Mouse (Mus musculus) frontal cortex, adult 2 months (tissue): ENCODE measurements around the gene Acacb. TPM values are rescaled to one million over a fixed set of nuclear protein-coding genes. Genes with fewer than 3 reads are reported as not detected.

Experiments used
- DNase-seq, 2 experiments: peaks; one replicate each; pipeline ENCODE4 v3.0.0; 2022; ENCODE audit warnings: low spot score in 1 of 2; ENCODE audit errors: extremely low spot score in 1 of 2
- polyA plus RNA-seq: library from polyadenylated mRNA; depleted of rRNA; stranded (reverse); fragments of >200 nt; gene quantifications from 2 replicates; pipeline ENCODE4 v1.2.3, GENCODE M21; 2012; rRNA removed

The Acacb gene
- polyA plus RNA-seq, 1 experiment, result 3.7 TPM

GRCm38 (mm10) chr5:114298212-114298894 is 152.0 kb downstream of the Acacb start:
- no peak for DNase-seq

DNA sequence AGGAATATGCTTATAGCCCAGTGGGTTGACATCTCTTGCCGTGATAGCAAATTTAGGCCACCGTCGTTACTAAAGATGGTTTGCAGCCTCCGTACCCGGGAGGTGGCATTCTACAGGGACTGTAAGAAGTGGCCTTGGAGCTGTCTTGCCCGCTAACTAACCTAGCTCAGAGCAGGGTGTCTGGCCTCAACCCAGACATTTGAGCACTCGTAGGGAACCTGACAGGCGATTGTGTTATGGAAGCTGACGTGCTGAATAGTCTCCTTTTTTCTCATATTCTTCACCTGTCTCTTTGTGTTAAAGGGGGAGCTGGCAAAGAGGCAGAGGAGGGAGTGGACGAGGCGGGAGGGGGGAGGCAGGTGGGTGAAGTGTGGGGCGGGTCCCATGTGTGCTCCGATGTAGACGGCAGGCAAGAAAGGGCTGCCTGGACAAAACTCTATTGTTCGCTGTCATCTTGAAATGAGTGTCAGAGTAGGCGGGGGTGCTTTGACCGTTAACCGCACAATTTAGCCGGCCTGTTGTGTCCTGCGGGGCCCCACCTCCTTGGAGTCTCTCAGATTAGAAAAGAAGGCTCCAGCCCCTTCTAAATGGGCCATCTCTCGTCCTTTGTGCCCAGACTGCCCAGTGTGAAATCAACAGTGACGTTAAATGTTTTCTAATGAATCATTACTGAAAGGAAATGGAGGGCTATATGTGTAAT is 153.0 kb downstream of the Acacb start:
- DNase-seq, result no peak

DNA sequence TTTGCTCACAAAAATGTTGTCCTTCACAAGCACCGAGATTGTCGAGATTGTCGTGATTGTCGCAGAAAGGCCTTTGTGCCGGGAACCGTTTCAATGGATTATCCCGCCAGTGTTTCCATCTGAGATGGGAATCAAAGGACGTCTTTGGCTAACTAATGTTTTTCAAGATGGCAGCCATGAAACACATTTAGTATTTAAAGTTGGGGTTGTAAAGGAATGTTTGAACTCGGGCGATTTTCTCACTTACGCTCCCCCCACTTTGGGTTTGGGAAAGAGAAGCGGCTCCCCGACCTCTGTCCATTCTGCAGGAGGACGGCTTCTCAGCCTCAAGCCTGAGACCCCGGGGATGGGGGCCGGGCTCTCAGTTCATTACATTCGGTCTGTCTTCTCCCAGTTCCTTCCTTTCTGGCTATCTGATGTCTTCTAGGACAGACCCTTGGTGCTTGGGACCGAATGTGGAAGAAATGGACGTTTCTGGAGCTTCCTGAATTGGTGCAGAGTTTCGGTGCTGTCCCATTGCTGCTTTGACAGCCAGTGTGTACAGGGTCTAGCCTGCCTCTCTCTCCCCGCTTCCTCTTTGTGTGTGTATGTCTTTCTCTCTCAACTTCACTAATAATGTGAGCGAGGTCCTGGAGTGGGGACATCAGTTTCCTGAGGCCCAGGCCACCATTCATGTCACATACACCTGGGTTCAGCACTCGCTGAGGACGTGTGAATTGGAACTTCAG is 153.7 kb downstream of the Acacb start:
- DNase-seq, result no peak

Other genes starting within 250 kb of the Acacb start
- 74.9 and 84.3 TPM in 2 replicates for gene Coro1c, start 237.8 kb upstream of the Acacb start, polyA plus RNA-seq
- 12.1 and 12.5 TPM in 2 replicates for gene Ssh1, start 152.6 kb upstream of the Acacb start, polyA plus RNA-seq
- gene Dao, start 142.8 kb upstream of the Acacb start, polyA plus RNA-seq, result 0.15 and 0.18 TPM in 2 replicates
- gene Usp30, start 81.1 kb upstream of the Acacb start, polyA plus RNA-seq, result 31.5 and 34.5 TPM in 2 replicates
- gene Svop, start 55.0 kb upstream of the Acacb start, polyA plus RNA-seq, result 105 and 113 TPM in 2 replicates
- gene Alkbh2, start 18.3 kb upstream of the Acacb start, polyA plus RNA-seq, result 8.7 and 10.0 TPM in 2 replicates
- 5.4 and 5.9 TPM in 2 replicates for gene Ung, start 16.1 kb upstream of the Acacb start, polyA plus RNA-seq
- not detected in 2 replicates for gene Foxn4, start 127.3 kb downstream of the Acacb start, polyA plus RNA-seq
- 2.2 and 2.4 TPM in 2 replicates for gene Myo1h, start 142.6 kb downstream of the Acacb start, polyA plus RNA-seq
- gene Kctd10, start 234.0 kb downstream of the Acacb start, polyA plus RNA-seq, result 56.8 and 57.4 TPM in 2 replicates
- 80.8 and 85.5 TPM in 2 replicates for gene Ube3b, start 234.1 kb downstream of the Acacb start, polyA plus RNA-seq